Mouse (Mus musculus) cerebellum, postnatal 10 days (tissue): ENCODE measurements at regions not wholly inside any gene's neighbourhood (a gene's known extent, or its start where the extent isn't known, plus 50 kb on each side); places are given as distances from the start of the nearest gene placed in this dataset.

Experiments
- DNase-seq, 2 experiments: peaks; one replicate each; pipeline ENCODE4 v3.0.0; 2021; ENCODE audit warnings: mixed read lengths in 2 of 2

GRCm38 (mm10) chr2:12825902-12826301 is 97.9 kb upstream of the Pter start:
- DNase-seq: no peak

- DNase-seq: no peak
These were observed 90.3 kb upstream of the Pter start for GRCm38 (mm10) chr2:12833579-12833978.

DNA sequence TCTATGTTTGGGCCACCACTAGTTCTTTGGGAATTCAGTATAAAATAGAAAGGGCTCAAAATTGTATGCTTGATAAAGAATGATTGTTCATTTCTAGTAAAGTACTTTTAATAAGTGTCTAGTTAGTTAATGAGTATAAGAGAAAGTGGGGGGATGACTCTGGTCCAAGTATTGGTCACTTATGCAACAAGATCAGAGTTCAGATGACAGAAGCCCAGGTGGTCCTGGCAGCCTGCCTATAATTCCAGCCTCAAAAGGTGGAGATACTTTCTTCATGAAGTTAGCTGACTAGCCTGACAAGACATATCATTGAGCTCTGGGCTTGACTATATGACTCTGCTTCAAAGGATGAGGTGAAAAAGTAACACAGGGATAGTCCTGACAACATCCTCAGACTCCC is 57.3 kb upstream of the Pter start:
- DNase-seq: peak in 1 of 2 experiments; percentile 11

DNA sequence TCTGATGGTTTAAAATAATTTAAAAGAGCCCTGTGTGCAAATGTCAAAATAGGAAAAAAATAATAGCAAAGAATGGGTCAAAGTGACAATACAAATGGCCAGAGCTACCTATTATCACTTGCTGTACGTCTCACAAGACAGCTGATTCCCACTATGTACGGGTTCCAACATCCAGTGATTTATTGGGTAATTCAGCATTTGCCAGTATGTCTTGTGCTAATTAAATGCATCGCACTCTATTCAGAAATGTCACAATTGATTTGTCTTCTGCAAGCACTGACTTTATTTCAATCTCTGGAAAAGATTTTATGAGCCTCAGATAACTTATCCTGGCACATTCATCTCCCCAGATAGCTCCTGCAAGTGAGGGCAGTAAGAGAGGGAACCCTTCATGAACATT is 55.1 kb upstream of the Pter start:
- no peak for DNase-seq
